Mouse (Mus musculus) cortical plate, adult 2 months (tissue): ENCODE results near the gene AI182371. TPM values are rescaled to one million over a fixed set of nuclear protein-coding genes. Genes with fewer than 3 reads are reported as not detected.

ENCODE experiments used
- H3K27ac ChIP-seq: fragments of 200-500 bp; 2 replicates; pipeline ENCODE4 v1.5.1; 2012; ENCODE audit warnings: low read length, control low read depth, inconsistent platforms; ENCODE audit not compliant: insufficient read depth
- H3K4me1 ChIP-seq: fragments of 200-500 bp; 2 replicates; pipeline ENCODE4 v1.6.1; 2011; ENCODE audit warnings: low read length; ENCODE audit not compliant: control insufficient read depth, insufficient read depth
- H3K4me3 ChIP-seq: fragments of 200-500 bp; 2 replicates; pipeline ENCODE4 v1.5.1; 2011; ENCODE audit warnings: mild to moderate bottlenecking, low read length, control low read depth; ENCODE audit not compliant: insufficient read depth
- CTCF ChIP-seq: fragments of 200-500 bp; IDR thresholded peaks from 2 replicates; pipeline ENCODE4 v1.5.1; 2011; ENCODE audit warnings: mild to moderate bottlenecking, control low read depth, low read length; ENCODE audit not compliant: insufficient read depth; ENCODE audit errors: extremely low read depth
- POLR2A ChIP-seq: fragments of 200-500 bp; IDR thresholded peaks from 2 replicates; pipeline ENCODE4 v1.6.1; 2011; ENCODE audit warnings: mild to moderate bottlenecking, low read length, control low read depth; ENCODE audit not compliant: insufficient read depth; ENCODE audit errors: extremely low read depth
- polyA plus RNA-seq: library from polyadenylated mRNA; depleted of rRNA; stranded (reverse); fragments of >200 nt; gene quantifications from 2 replicates; pipeline ENCODE4 v1.2.3, GENCODE M21; 2012; rRNA removed

The AI182371 gene
- polyA plus RNA-seq: 0.52 and 0.59 TPM in 2 replicates

GRCm38 (mm10) chr2:35101443-35101842 is at the start of gene AI182371:
Gene AI182371 (minus strand): TSS chr2:35101543.
- TF ChIP-seq CTCF: no peak
- TF ChIP-seq POLR2A: no peak
- Histone ChIP-seq H3K4me1 (no peaks in the 10 kb centered on the region), H3K27ac (no peak within 1 kb of the TSS), H3K4me3 (no peak within 1 kb of the TSS)

- TF ChIP-seq POLR2A: no peak
- H3K4me1 ChIP-seq: no peaks in the 10 kb centered on the region
Observed at GRCm38 (mm10) chr2:35148806-35149205, 47.5 kb upstream of the AI182371 start.

GRCm38 (mm10) chr2:35141673-35142072 is 40.3 kb upstream of the AI182371 start:
- Histone ChIP-seq H3K4me1 (no peaks in the 10 kb centered on the region), H3K27ac (no peak overlapping the region), H3K4me3 (no peak overlapping the region)
- no peak for TF ChIP-seq POLR2A
- no peak for TF ChIP-seq CTCF

More at GRCm38 (mm10) chr2:35148806-35149205, 47.5 kb upstream of the AI182371 start:
- H3K4me3 ChIP-seq: no peak overlapping the region
- no peak overlapping the region for H3K27ac ChIP-seq

DNA sequence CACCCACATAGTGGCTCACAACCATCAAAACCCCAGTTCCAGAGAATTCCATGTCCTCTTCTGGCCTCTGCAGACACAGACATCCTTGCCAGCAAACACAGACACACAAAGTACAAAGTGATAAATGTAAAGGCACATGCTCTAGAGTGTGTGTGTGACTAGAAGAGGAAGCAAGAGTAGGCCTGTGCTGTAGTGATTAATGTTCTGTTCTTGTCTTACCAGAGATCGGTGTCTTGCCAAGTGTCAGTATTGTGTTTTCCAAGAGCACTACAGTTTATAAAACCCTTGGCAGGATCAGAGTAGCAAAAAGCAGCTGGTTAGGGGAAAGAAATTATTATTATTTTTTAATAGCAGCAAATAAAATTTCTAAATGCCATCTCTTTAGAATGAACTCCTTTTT is 37.2 kb upstream of the AI182371 start:
- TF ChIP-seq POLR2A (no peak), CTCF (no peak)
- H3K4me1 ChIP-seq: no peaks in the 10 kb centered on the region

GRCm38 (mm10) chr2:35133891-35134290 is 32.5 kb upstream of the AI182371 start:
- H3K27ac ChIP-seq: no peak overlapping the region
- TF ChIP-seq POLR2A (no peak), CTCF (no peak)
- H3K4me1 ChIP-seq: no peaks in the 10 kb centered on the region
- no peak overlapping the region for H3K4me3 ChIP-seq

More for the DNA sequence above, 37.2 kb upstream of the AI182371 start:
- H3K4me3 ChIP-seq: no peak overlapping the region
- H3K27ac ChIP-seq: no peak overlapping the region

GRCm38 (mm10) chr2:35132662-35133055 is 31.3 kb upstream of the AI182371 start:
- no peaks in the 10 kb centered on the region for H3K4me1 ChIP-seq
- peak overlapping the region; percentile 26; the same call in 1 of the 2 replicates for H3K4me3 ChIP-seq
- TF ChIP-seq POLR2A (no peak), CTCF (no peak)
- no peak overlapping the region for H3K27ac ChIP-seq

DNA sequence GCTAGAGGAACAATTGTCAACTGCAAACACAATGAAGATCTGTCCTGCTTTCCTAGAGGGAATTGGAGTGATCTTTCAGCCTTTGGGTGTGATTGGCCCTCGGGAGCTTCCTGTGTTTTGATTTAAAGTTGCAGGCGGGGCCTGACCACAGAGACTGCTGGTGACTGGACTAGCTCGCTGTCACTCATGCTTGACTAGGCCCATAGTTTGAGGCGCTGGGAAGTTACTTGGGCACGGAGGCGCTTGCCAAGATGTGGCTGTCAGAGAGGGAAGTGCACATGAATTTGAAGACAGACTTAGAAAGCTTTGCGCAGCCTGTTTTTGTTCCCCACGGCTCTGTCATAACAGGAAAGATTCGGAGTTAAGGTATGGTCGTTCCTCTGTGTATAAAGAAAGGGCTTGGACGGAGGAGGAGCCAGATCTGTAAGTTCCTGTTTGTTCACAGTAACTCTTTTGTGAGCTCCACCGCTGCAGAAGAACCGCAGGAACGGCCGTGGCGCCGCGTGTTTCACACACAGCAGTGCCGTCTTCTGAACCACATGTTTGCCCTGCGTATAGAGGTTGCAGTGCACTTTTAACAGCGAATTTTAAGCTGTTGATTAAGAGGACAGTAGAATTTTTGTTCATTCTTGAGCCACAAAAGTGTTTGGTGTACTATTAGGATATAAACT is 30.8 kb upstream of the AI182371 start:
- peak overlapping the region; percentile 26 for H3K4me3 ChIP-seq
- no peaks in the 10 kb centered on the region for H3K4me1 ChIP-seq
- no peak for TF ChIP-seq CTCF
- 0 out of 2 replicates have a peak, but pooled peaks have one; percentile 38 for TF ChIP-seq POLR2A
- H3K27ac ChIP-seq: no peak overlapping the region

GRCm38 (mm10) chr2:35131491-35131890 is 30.1 kb upstream of the AI182371 start:
- no peak for TF ChIP-seq CTCF
- no peak for TF ChIP-seq POLR2A
- no peaks in the 10 kb centered on the region for H3K4me1 ChIP-seq
- no peak overlapping the region for H3K27ac ChIP-seq
- H3K4me3 ChIP-seq: no peak overlapping the region; the same call in 1 of the 2 replicates

- TF ChIP-seq CTCF: peak; percentile 32
- TF ChIP-seq POLR2A: no peak
- Histone ChIP-seq H3K4me1 (no peaks in the 10 kb centered on the region), H3K4me3 (no peak overlapping the region)
Observed at GRCm38 (mm10) chr2:35124716-35125115, 23.4 kb upstream of the AI182371 start.

DNA sequence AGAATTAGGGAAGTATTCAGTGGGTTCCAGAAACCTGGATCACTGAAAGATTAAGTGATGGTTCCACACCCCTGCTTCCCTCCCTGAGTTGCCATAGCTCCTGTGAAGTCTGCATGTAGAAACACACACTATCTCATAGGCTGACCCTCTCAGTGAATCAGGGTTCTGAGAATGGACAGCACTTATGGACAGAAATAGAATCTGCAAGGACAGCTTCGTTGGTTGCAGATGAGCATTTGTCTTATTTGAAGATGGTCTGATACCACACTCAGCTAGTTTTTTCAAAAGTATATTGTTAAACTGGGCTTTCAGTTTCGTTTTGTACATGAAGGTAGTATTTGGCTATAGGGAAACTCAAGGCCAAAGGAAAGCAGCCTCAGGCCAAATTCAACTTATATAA is 9.2 kb upstream of the AI182371 start:
- Histone ChIP-seq H3K27ac (no peak overlapping the region), H3K4me3 (peak overlapping the region; percentile 86; the same call in 1 of the 2 replicates), H3K4me1 (no peaks in the 10 kb centered on the region)
- TF ChIP-seq POLR2A (no peak), CTCF (no peak)

More at GRCm38 (mm10) chr2:35124716-35125115, 23.4 kb upstream of the AI182371 start:
- H3K27ac ChIP-seq: no peak overlapping the region

DNA sequence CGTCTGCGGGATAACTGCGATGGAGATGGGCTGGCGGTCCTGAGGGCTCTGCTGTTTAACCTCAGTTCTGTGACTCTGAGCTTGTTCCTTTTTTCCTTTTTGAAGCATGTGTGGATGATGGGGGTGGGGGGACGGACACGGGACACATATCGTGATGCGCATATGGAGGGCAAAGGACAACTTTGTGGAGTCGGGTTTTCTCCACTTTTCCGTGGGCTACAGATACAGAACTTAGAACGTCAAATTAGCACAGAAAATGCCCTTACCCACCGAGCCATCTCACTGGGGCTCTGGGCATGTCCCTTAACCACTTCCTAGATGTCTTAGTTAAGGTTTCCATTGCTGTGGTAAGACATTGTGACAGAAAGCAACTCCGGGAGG is 8.6 kb upstream of the AI182371 start:
- H3K4me3 ChIP-seq: peak overlapping the region; percentile 86
- TF ChIP-seq POLR2A (no peak), CTCF (no peak)
- H3K27ac ChIP-seq: no peak overlapping the region
- no peaks in the 10 kb centered on the region for H3K4me1 ChIP-seq
